Mouse (Mus musculus) ES-Bruce4 (cell line): ENCODE results near the gene Rin3. TPM values are rescaled to one million over a fixed set of nuclear protein-coding genes. Genes with fewer than 3 reads are reported as not detected.

Experiments
- H3K27ac ChIP-seq: 2 replicates; pipeline ENCODE4 v1.5.1; 2012; ENCODE audit warnings: low read length, inconsistent platforms; ENCODE audit not compliant: insufficient read depth
- H3K27me3 ChIP-seq: 2 replicates; pipeline ENCODE4 v1.6.1; 2012; ENCODE audit warnings: mild to moderate bottlenecking, low read length, inconsistent platforms; ENCODE audit not compliant: control insufficient read depth, poor library complexity, insufficient read depth, severe bottlenecking
- H3K36me3 ChIP-seq: 2 replicates; pipeline ENCODE4 v1.6.1; 2012; ENCODE audit warnings: inconsistent platforms, mild to moderate bottlenecking, low read length, moderate library complexity; ENCODE audit not compliant: control insufficient read depth, poor library complexity, insufficient read depth, severe bottlenecking
- H3K4me1 ChIP-seq: one replicate; pipeline ENCODE4 v1.8.1; 2011; ENCODE audit warnings: low read length; ENCODE audit not compliant: control insufficient read depth, insufficient read depth
- H3K4me3 ChIP-seq: 2 replicates; pipeline ENCODE4 v1.5.1; 2011; ENCODE audit warnings: low read depth, mild to moderate bottlenecking, low read length
- H3K9ac ChIP-seq: 2 replicates; pipeline ENCODE4 v1.6.1; 2012; ENCODE audit warnings: low read depth, mild to moderate bottlenecking, inconsistent platforms; ENCODE audit not compliant: poor library complexity, severe bottlenecking
- H3K9me3 ChIP-seq: replicated peaks from 2 replicates; pipeline ENCODE4 v1.6.1; 2012; ENCODE audit warnings: mild to moderate bottlenecking, low read length, inconsistent platforms; ENCODE audit not compliant: control insufficient read depth, poor library complexity, insufficient read depth, severe bottlenecking
- CTCF ChIP-seq: IDR thresholded peaks from one replicate; pipeline ENCODE4 v1.8.1; 2011; ENCODE audit warnings: low read depth, low read length
- EP300 ChIP-seq: IDR thresholded peaks from 2 replicates; pipeline ENCODE4 v1.6.1; 2011; ENCODE audit warnings: low read depth, low read length; ENCODE audit not compliant: insufficient read depth
- POLR2A ChIP-seq: IDR thresholded peaks from one replicate; pipeline ENCODE4 v1.8.1; 2011; ENCODE audit warnings: low read length; ENCODE audit not compliant: insufficient read depth
- polyA plus RNA-seq: library from polyadenylated mRNA; stranded (reverse); fragments of >200 nt; gene quantifications from 2 replicates; pipeline ENCODE4 v1.2.4, GENCODE M21; 2011; ENCODE audit warnings: low read depth; ENCODE audit not compliant: missing spikeins, insufficient read depth, insufficient read length

Rin3 gene
- polyA plus RNA-seq, 1 experiment = 8.7 TPM

- Histone ChIP-seq H3K9ac (no peak overlapping the region), H3K36me3 (0 out of 2 replicates have a peak, but pooled peaks cover 2% of the 10 kb centered on the region), H3K9me3 (no peaks in the 10 kb centered on the region), H3K4me3 (no peak overlapping the region), H3K4me1 (no peaks in the 10 kb centered on the region), H3K27me3 (no peaks in the 10 kb centered on the region), H3K27ac (no peak overlapping the region)
- TF ChIP-seq POLR2A = no peak
- no peak for TF ChIP-seq EP300
- TF ChIP-seq CTCF = no peak
These were observed 113.4 kb downstream of the Rin3 start for GRCm38 (mm10) chr12:102395998-102396991.

- H3K9ac ChIP-seq = no peak overlapping the region
- no peaks in the 10 kb centered on the region for H3K4me1 ChIP-seq
- TF ChIP-seq CTCF = no peak
- TF ChIP-seq POLR2A = no peak
- TF ChIP-seq EP300 = no peak
- no peak overlapping the region for H3K4me3 ChIP-seq
- no peaks in the 10 kb centered on the region for H3K9me3 ChIP-seq
- H3K27me3 ChIP-seq = no peaks in the 10 kb centered on the region
- 0 out of 2 replicates have a peak, but pooled peaks cover 2% of the 10 kb centered on the region for H3K36me3 ChIP-seq
- H3K27ac ChIP-seq = no peak overlapping the region
These were observed 115.7 kb downstream of the Rin3 start for GRCm38 (mm10) chr12:102398588-102398987.

GRCm38 (mm10) chr12:102413171-102413570, 130.3 kb downstream of the Rin3 start:
- H3K27ac ChIP-seq = 0 out of 2 replicates have a peak overlapping the region, but pooled peaks have one; percentile 20
- no peaks in the 10 kb centered on the region for H3K9me3 ChIP-seq
- H3K27me3 ChIP-seq = no peaks in the 10 kb centered on the region
- no peaks in the 10 kb centered on the region for H3K4me1 ChIP-seq
- TF ChIP-seq CTCF (no peak), EP300 (no peak), POLR2A (no peak)
- H3K9ac ChIP-seq = peak overlapping the region; percentile 31; the same call in 1 of the 2 replicates
- H3K4me3 ChIP-seq = no peak overlapping the region
- no peaks in the 10 kb centered on the region for H3K36me3 ChIP-seq

GRCm38 (mm10) chr12:102414686-102415085, 131.8 kb downstream of the Rin3 start:
- Histone ChIP-seq H3K9me3 (no peaks in the 10 kb centered on the region), H3K4me1 (no peaks in the 10 kb centered on the region), H3K36me3 (no peaks in the 10 kb centered on the region), H3K4me3 (no peak overlapping the region), H3K27me3 (no peaks in the 10 kb centered on the region), H3K27ac (no peak overlapping the region), H3K9ac (no peak overlapping the region)
- TF ChIP-seq CTCF (no peak), POLR2A (no peak), EP300 (no peak)

GRCm38 (mm10) chr12:102416391-102416837, 133.6 kb downstream of the Rin3 start:
- H3K9me3 ChIP-seq = no peaks in the 10 kb centered on the region
- H3K27ac ChIP-seq = no peak overlapping the region
- H3K9ac ChIP-seq = no peak overlapping the region
- no peaks in the 10 kb centered on the region for H3K27me3 ChIP-seq
- no peak overlapping the region for H3K4me3 ChIP-seq
- H3K4me1 ChIP-seq = no peaks in the 10 kb centered on the region
- no peaks in the 10 kb centered on the region for H3K36me3 ChIP-seq
- no peak for TF ChIP-seq POLR2A
- no peak for TF ChIP-seq CTCF
- no peak for TF ChIP-seq EP300
